Mouse (Mus musculus): ENCODE measurements around the gene Hmox1. TPM values are rescaled to one million over a fixed set of nuclear protein-coding genes. Genes with fewer than 3 reads are reported as not detected.

The Hmox1 gene
- polyA plus RNA-seq, 2 experiments = 18.5 to 32.2 TPM

GRCm38 (mm10) chr8:75060022-75060421 lies 33.4 kb upstream of the Hmox1 start:
- no peak overlapping the region for H3K9ac ChIP-seq (ENCODE audit: low read depth, low read length, severe bottlenecking)
- no peaks in the 10 kb centered on the region for H3K27me3 ChIP-seq (ENCODE audit: control insufficient read depth, insufficient read depth, low read length)
- 76% methylated on average over 6 of the region's 6 CpGs for WGBS
- DNase-seq (ENCODE audit: low spot score) (no peak), ATAC-seq (ENCODE audit: low FRiP score, low read depth) (no peak)
- H3K27ac ChIP-seq (replicated peaks; ENCODE audit: low read depth, low read length) = no peak overlapping the region
- H3K4me3 ChIP-seq (replicated peaks; ENCODE audit: low read length) = no peak overlapping the region
- TF ChIP-seq POLR2A (IDR thresholded peaks at IDR 0.05; ENCODE audit: borderline replicate concordance, extremely low read depth, insufficient read depth, insufficient read length) = no peak
- no peaks in the 10 kb centered on the region for H3K4me1 ChIP-seq (ENCODE audit: control insufficient read depth, insufficient read depth, low read length)
- peaks cover 31% of the 10 kb centered on the region for H3K36me3 ChIP-seq (ENCODE audit: control insufficient read depth, insufficient read depth, low read length)
- H3K4me2 ChIP-seq (replicated peaks; ENCODE audit: low read depth, low read length, severe bottlenecking) = no peak overlapping the region
- H3K9me3 ChIP-seq (ENCODE audit: control insufficient read depth, low read length) = no peaks in the 10 kb centered on the region

- ATAC-seq (ENCODE audit: low FRiP score, low read depth) = no peak
- Histone ChIP-seq H3K36me3 (ENCODE audit: control insufficient read depth, insufficient read depth, low read length) (peaks cover 37% of the 10 kb centered on the region), H3K4me3 (replicated peaks; ENCODE audit: low read length) (no peak overlapping the region), H3K9me3 (ENCODE audit: control insufficient read depth, low read length) (no peaks in the 10 kb centered on the region), H3K9ac (ENCODE audit: low read depth, low read length, severe bottlenecking) (no peak overlapping the region), H3K27me3 (ENCODE audit: control insufficient read depth, insufficient read depth, low read length) (no peaks in the 10 kb centered on the region), H3K4me1 (ENCODE audit: control insufficient read depth, insufficient read depth, low read length) (no peaks in the 10 kb centered on the region), H3K27ac (replicated peaks; ENCODE audit: low read depth, low read length) (no peak overlapping the region), H3K4me2 (replicated peaks; ENCODE audit: low read depth, low read length, severe bottlenecking) (no peak overlapping the region)
- WGBS = 86% methylated on average over 2 of the region's 2 CpGs
- TF ChIP-seq POLR2A (IDR thresholded peaks at IDR 0.05; ENCODE audit: borderline replicate concordance, extremely low read depth, insufficient read depth, insufficient read length) = no peak
- DNase-seq (ENCODE audit: low spot score) = no peak
Measured at GRCm38 (mm10) chr8:75060815-75061214, 32.6 kb upstream of the Hmox1 start.

- Histone ChIP-seq H3K9me3 (ENCODE audit: control insufficient read depth, low read length) (no peaks in the 10 kb centered on the region), H3K27me3 (ENCODE audit: control insufficient read depth, insufficient read depth, low read length) (no peaks in the 10 kb centered on the region), H3K4me3 (replicated peaks; ENCODE audit: low read length) (no peak overlapping the region), H3K4me1 (ENCODE audit: control insufficient read depth, insufficient read depth, low read length) (no peaks in the 10 kb centered on the region), H3K27ac (replicated peaks; ENCODE audit: low read depth, low read length) (no peak overlapping the region), H3K36me3 (ENCODE audit: control insufficient read depth, insufficient read depth, low read length) (peaks cover 26% of the 10 kb centered on the region), H3K9ac (ENCODE audit: low read depth, low read length, severe bottlenecking) (no peak overlapping the region), H3K4me2 (replicated peaks; ENCODE audit: low read depth, low read length, severe bottlenecking) (no peak overlapping the region)
- ATAC-seq (ENCODE audit: low FRiP score, low read depth) (no peak), DNase-seq (ENCODE audit: low spot score) (no peak)
- WGBS = 76% methylated on average over 3 of the region's 3 CpGs
- no peak for TF ChIP-seq POLR2A (IDR thresholded peaks at IDR 0.05; ENCODE audit: borderline replicate concordance, extremely low read depth, insufficient read depth, insufficient read length)
Measured at GRCm38 (mm10) chr8:75063290-75063689, 30.1 kb upstream of the Hmox1 start.

GRCm38 (mm10) chr8:75064790-75065189 lies 28.6 kb upstream of the Hmox1 start:
- no peak overlapping the region for H3K4me3 ChIP-seq (replicated peaks; ENCODE audit: low read length)
- H3K4me1 ChIP-seq (ENCODE audit: control insufficient read depth, insufficient read depth, low read length) = no peaks in the 10 kb centered on the region
- no peak overlapping the region for H3K9ac ChIP-seq (ENCODE audit: low read depth, low read length, severe bottlenecking)
- TF ChIP-seq POLR2A (IDR thresholded peaks at IDR 0.05; ENCODE audit: borderline replicate concordance, extremely low read depth, insufficient read depth, insufficient read length) = no peak
- no peak overlapping the region for H3K4me2 ChIP-seq (replicated peaks; ENCODE audit: low read depth, low read length, severe bottlenecking)
- 82% methylated on average over 3 of the region's 3 CpGs for WGBS
- no peak for ATAC-seq (ENCODE audit: low FRiP score, low read depth)
- H3K36me3 ChIP-seq (ENCODE audit: control insufficient read depth, insufficient read depth, low read length) = peaks cover 20% of the 10 kb centered on the region
- no peaks in the 10 kb centered on the region for H3K9me3 ChIP-seq (ENCODE audit: control insufficient read depth, low read length)
- DNase-seq (ENCODE audit: low spot score) = no peak
- H3K27me3 ChIP-seq (ENCODE audit: control insufficient read depth, insufficient read depth, low read length) = no peaks in the 10 kb centered on the region
- H3K27ac ChIP-seq (replicated peaks; ENCODE audit: low read depth, low read length) = no peak overlapping the region

- H3K36me3 ChIP-seq (ENCODE audit: control insufficient read depth, insufficient read depth, low read length) = peaks cover 20% of the 10 kb centered on the region
Measured at GRCm38 (mm10) chr8:75067287-75067686, 26.1 kb upstream of the Hmox1 start.

GRCm38 (mm10) chr8:75070297-75070696 lies 23.1 kb upstream of the Hmox1 start:
- no peaks in the 10 kb centered on the region for H3K9me3 ChIP-seq (ENCODE audit: control insufficient read depth, low read length)
- no peak overlapping the region for H3K4me2 ChIP-seq (replicated peaks; ENCODE audit: low read depth, low read length, severe bottlenecking)
- H3K27me3 ChIP-seq (ENCODE audit: control insufficient read depth, insufficient read depth, low read length) = no peaks in the 10 kb centered on the region
- no peak overlapping the region for H3K4me3 ChIP-seq (replicated peaks; ENCODE audit: low read length)
- 74% methylated on average over 1 of the region's 1 CpGs for WGBS
- no peaks in the 10 kb centered on the region for H3K4me1 ChIP-seq (ENCODE audit: control insufficient read depth, insufficient read depth, low read length)
- no peak for DNase-seq (ENCODE audit: low spot score)
- peaks cover 7% of the 10 kb centered on the region; the same call in 1 of the 2 replicates for H3K36me3 ChIP-seq (ENCODE audit: control insufficient read depth, insufficient read depth, low read length)
- no peak overlapping the region for H3K27ac ChIP-seq (replicated peaks; ENCODE audit: low read depth, low read length)
- no peak for ATAC-seq (ENCODE audit: low FRiP score, low read depth)
- no peak for TF ChIP-seq POLR2A (IDR thresholded peaks at IDR 0.05; ENCODE audit: borderline replicate concordance, extremely low read depth, insufficient read depth, insufficient read length)
- no peak overlapping the region for H3K9ac ChIP-seq (ENCODE audit: low read depth, low read length, severe bottlenecking)

More at GRCm38 (mm10) chr8:75067287-75067686, 26.1 kb upstream of the Hmox1 start:
- Histone ChIP-seq H3K4me2 (replicated peaks; ENCODE audit: low read depth, low read length, severe bottlenecking) (no peak overlapping the region), H3K27ac (replicated peaks; ENCODE audit: low read depth, low read length) (no peak overlapping the region), H3K4me3 (replicated peaks; ENCODE audit: low read length) (no peak overlapping the region), H3K9ac (ENCODE audit: low read depth, low read length, severe bottlenecking) (no peak overlapping the region), H3K27me3 (ENCODE audit: control insufficient read depth, insufficient read depth, low read length) (no peaks in the 10 kb centered on the region), H3K4me1 (ENCODE audit: control insufficient read depth, insufficient read depth, low read length) (no peaks in the 10 kb centered on the region), H3K9me3 (ENCODE audit: control insufficient read depth, low read length) (no peaks in the 10 kb centered on the region)
- WGBS = 67% methylated on average over 6 of the region's 6 CpGs
- TF ChIP-seq POLR2A (IDR thresholded peaks at IDR 0.05; ENCODE audit: borderline replicate concordance, extremely low read depth, insufficient read depth, insufficient read length) = no peak
- DNase-seq (ENCODE audit: low spot score) (no peak), ATAC-seq (ENCODE audit: low FRiP score, low read depth) (no peak)

All from limb, embryonic 14.5 days (tissue).